Mouse (Mus musculus) liver, adult 2 months (tissue): ENCODE results near the gene Gcnt2.

Source experiments
- CTCF ChIP-seq: fragments of 200-500 bp; IDR thresholded peaks from 2 replicates; pipeline ENCODE4 v1.5.1; 2011; ENCODE audit warnings: low read depth, low read length, control low read depth
- POLR2A ChIP-seq: fragments of 200-500 bp; IDR thresholded peaks from 2 replicates; pipeline ENCODE4 v1.6.1; 2011; ENCODE audit warnings: low read length, control low read depth; ENCODE audit not compliant: insufficient read depth; ENCODE audit errors: extremely low read depth

DNA sequence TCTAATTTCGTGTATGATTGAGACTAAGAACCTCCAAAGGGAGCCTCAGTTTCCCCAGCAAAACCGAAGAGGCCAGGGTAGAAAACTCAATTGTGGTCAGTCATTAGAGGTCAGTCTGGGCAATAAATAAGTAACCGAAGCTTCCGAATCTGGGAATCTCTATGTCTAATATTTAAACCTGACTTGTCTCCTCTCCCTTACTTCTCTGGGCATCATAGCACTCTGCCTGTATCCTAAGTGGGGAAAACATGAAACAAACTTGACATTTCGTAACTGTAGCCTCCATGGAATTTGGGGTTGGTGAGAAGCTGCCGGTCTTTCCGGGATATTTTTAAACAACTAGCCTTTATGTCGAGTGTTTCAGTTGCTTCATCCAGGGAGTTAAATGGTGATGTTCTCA, 329 bp upstream of the Gcnt2 start:
- TF ChIP-seq CTCF (no peak), POLR2A (no peak)
